Mouse (Mus musculus) natural killer cell, adult 2 months (primary cell): ENCODE measurements around the gene Zbtb17.

Source experiments
- DNase-seq, 2 experiments: peaks; one replicate each; pipeline ENCODE4 v3.0.0; 2022; ENCODE audit warnings: low spot score in 2 of 2

Gene Zbtb17

GRCm38 (mm10) chr4:141458236-141458635 lies 13.8 kb downstream of the Zbtb17 start:
- DNase-seq: no peak

- no peak for DNase-seq
Observed at GRCm38 (mm10) chr4:141458888-141459287, 14.4 kb downstream of the Zbtb17 start.

GRCm38 (mm10) chr4:141459766-141460165 lies 15.3 kb downstream of the Zbtb17 start:
- no peak for DNase-seq

GRCm38 (mm10) chr4:141460481-141460880 lies 16.0 kb downstream of the Zbtb17 start:
- no peak for DNase-seq

GRCm38 (mm10) chr4:141461088-141461487 lies 16.6 kb downstream of the Zbtb17 start:
- DNase-seq: no peak

GRCm38 (mm10) chr4:141461576-141461975 lies 17.1 kb downstream of the Zbtb17 start:
- no peak for DNase-seq

GRCm38 (mm10) chr4:141463472-141463871 lies 19.0 kb downstream of the Zbtb17 start:
- DNase-seq: no peak

GRCm38 (mm10) chr4:141464722-141465121 lies 20.3 kb downstream of the Zbtb17 start:
- no peak for DNase-seq

GRCm38 (mm10) chr4:141465512-141466288 lies 21.2 kb downstream of the Zbtb17 start:
- no peak for DNase-seq

- DNase-seq: no peak
Observed at GRCm38 (mm10) chr4:141466289-141466795, 21.9 kb downstream of the Zbtb17 start.

GRCm38 (mm10) chr4:141466844-141467580 lies 22.6 kb downstream of the Zbtb17 start:
- DNase-seq: no peak

GRCm38 (mm10) chr4:141467581-141467927 lies 23.1 kb downstream of the Zbtb17 start:
- DNase-seq: no peak

GRCm38 (mm10) chr4:141468576-141468975 lies 24.1 kb downstream of the Zbtb17 start:
- DNase-seq: no peak

GRCm38 (mm10) chr4:141469343-141469742 lies 24.9 kb downstream of the Zbtb17 start:
- no peak for DNase-seq

- no peak for DNase-seq
Observed at GRCm38 (mm10) chr4:141471491-141471890, 27.0 kb downstream of the Zbtb17 start.

- DNase-seq: no peak
Observed at GRCm38 (mm10) chr4:141472641-141473321, 28.3 kb downstream of the Zbtb17 start.

GRCm38 (mm10) chr4:141474431-141474830 lies 30.0 kb downstream of the Zbtb17 start:
- no peak for DNase-seq

GRCm38 (mm10) chr4:141477681-141478102 lies 33.2 kb downstream of the Zbtb17 start:
- peak in 1 of 2 experiments; percentile 87 for DNase-seq

- no peak for DNase-seq
Observed at GRCm38 (mm10) chr4:141478225-141478624, 33.8 kb downstream of the Zbtb17 start.

GRCm38 (mm10) chr4:141478794-141479193 lies 34.3 kb downstream of the Zbtb17 start:
- DNase-seq: no peak

GRCm38 (mm10) chr4:141479411-141479810 lies 35.0 kb downstream of the Zbtb17 start:
- no peak for DNase-seq

- DNase-seq: no peak
Observed at GRCm38 (mm10) chr4:141484071-141484470, 39.6 kb downstream of the Zbtb17 start.
